Mouse (Mus musculus) induced T-regulatory cell, adult 2 months (primary cell): ENCODE results near the gene Ring1.
"Not testable (repeated sequence)": the region's sequence is repeated elsewhere in the genome, so short reads cannot be mapped to it uniquely, and the experiment has no call there.

ENCODE experiments used
- DNase-seq: peaks from one replicate; pipeline ENCODE4 v3.0.0-alpha.2; 2012; ENCODE audit warnings: low read depth

The Ring1 gene

DNA sequence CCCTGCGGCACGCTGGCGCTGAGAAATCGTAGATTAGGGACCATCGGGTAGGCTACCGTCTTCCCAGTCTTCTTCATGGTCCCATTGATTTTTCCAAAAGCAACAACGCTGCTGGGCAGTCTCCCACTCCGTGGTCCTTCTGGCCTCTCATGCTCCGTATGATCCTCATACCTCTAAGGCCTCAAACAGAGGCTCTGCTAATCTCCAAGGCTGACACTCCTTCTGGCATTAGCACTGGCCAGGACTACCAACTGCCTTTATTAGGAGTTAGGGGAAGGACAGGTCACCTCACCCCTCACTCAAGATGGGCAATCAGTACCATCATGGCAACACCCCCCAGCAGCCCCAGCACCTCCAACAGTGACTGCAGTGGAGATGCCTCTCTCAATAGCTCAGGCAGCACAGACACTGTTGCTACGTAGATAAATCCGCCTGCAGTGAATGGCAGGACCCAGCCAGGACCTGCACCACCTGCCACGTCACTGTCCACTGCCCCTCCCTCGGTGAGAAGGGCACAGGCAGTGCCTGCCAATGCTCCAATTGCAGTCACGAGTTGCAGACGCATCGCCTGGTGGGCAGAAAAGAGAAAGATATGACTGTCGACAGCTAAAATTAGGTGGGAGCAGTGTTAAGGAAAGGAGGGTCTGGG lies 4.1 kb upstream of the Ring1 start:
- no peak for DNase-seq

DNA sequence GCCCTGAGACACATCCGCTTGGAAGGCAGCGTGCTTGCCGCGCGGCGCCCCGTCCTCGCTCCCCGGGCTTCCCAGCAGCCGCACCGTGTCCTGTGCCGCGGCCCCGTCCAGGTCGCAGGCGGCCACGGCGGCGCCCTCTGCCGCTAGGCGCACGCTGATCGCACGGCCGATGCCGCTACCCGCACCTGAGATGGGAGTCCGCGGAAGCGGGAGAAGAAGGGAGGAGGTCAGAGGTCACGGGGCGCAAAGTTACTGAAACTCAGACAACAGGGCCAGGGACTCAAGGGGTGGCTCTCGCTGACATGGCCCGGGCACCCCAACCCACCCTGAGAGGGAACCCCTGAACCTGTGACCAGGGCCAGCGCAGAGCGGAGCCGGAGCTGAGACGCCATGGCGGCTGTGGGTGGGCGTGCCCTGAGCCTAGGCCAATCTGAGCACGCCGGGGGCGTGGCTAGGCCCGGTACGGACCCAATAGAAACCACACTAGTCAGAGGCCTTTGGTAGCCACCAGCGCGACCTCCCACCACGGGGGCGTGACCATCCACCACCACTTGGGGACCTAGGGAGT lies 3.3 kb upstream of the Ring1 start, which contains the start of gene H2-Ke6:
TSS of gene H2-Ke6 (minus strand) at position 405 of the 568 bp plus-strand sequence.
- DNase-seq: peak; percentile 96

DNA sequence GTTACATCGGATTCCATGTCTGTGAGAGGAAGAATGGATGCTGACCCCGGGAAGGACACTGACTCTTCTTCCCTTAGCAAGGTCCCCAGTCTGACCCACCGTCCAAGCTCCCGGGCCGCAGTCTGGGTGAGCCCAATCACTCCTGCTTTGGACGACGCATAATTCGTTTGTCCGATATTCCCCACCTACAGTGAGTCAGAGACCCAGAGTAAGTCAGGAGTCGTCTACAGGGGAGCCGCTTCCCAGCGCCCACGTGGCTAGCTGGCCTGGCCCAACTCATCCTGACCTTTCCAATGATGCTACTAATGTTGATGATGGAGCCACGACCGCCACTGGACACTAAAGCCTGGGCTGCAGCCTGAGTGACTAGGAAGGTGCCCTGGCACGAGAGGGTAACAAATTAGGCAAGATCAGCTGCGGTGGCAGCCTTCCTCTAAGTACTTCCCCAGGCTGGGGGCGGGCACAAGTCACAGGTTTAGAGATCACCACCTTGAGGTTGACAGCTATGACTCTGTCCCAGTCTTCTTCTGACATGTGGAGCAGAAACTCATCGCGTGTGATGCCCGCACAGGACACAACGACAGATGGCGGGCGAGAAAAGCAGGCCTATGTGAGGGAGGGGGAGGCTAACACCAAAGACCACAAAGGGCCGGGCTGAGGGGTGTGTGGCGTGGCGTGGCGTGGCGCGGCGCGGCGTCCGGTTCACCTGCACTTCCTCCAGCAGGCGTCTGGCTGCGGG lies 2.6 kb upstream of the Ring1 start:
- peak; percentile 92 for DNase-seq

DNA sequence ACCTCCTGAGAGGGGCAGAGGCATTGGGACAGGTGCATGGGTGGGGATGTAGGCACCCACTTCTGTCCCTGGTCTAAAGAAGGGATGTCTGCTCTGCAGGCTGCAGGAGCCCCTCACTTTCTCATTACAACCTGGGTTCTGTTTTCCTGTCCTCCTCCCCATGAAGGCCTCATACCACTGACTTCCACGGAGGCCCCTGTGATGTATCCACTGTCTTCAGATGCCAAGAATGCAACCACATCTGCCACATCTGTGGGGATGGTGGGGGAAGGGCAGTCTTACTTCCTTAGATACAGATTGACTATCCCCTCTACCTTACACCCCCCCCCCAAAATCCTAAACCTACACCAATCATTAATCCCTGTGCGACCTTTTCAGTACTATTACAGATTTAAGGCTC lies 1.7 kb upstream of the Ring1 start:
- peak; percentile 55 for DNase-seq

DNA sequence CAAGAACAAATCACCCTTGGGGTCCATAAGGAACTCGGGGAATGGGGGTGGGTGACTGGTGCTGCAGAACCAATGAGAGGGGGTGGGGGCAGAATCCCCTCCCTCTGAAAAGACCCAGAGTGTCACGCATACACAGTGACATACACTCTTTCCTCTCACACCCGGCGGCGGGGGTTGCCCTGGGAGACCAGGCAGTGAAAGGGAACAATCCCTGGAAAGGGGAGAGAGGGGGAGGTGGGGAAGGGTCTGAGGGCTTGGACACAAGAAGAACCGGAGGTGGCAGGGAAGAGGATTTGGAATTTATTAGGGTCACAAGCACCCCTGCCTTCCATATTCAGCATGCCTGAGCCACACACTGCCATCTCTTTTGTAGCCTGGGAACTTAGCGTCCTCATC lies 1.3 kb upstream of the Ring1 start:
- DNase-seq: no peak

DNA sequence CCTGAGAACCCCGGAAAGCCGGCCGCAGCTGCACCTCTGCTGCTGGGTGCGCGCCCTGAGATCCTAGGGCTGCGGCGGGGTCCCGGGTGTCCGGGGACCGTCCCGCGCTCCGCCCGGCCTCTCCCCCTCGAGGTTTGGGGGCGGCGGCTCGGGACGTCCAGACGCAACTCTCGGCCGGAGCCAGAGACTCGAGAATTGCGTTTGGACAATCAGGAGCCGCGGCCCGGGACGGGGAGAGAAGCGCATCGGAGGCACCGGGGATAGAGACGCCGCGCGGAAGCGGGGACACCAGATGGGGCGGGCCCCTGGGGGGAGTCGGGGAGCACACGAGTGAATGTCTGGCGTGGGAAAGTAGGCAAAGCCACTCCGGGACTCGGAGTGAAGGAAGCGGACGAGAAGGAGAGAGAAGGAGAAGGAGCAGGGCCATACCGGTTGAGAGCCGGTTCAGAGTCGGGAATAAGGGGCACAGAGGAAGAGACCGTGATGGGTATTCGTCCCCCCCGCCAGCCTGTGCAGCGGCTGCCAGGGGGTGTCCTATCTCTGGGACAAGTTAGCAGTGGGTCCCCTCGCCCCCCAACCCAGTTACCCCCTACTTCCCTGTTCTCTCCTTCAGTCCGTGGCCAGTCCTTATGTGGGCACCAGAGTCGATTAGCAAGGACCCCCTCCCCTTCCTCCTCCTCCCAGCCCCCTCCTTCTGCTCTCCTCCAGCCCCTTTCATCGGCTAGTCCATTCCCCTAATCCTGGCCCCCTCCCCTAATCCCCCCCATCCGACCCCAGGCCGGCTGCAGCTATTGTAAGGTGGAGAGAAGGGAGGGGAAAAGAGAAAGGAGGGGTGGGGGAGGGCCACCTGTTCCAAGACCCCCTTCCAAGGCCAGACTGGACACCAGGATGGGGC lies 628 bp upstream of the Ring1 start:
- no peak for DNase-seq

DNA sequence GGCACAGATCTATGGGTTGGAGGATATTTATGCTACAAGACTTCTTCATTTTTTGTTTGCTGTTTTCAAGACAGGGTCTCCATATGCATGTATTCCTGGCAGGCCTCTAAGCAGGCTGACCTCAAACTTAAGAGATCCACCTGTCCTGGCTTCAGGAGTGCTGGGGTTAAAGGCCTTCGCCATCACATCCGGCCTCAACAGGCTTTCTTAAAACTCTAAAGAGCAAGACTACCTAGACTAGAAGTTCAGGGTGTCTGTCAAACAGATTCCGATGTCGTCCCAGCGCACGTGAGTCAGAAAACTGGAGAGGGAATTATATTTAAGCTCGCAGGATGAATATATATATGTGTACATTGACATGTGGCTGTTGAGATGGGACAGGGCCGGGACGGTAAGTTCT lies 802 bp downstream of the Ring1 start:
- DNase-seq: no peak

DNA sequence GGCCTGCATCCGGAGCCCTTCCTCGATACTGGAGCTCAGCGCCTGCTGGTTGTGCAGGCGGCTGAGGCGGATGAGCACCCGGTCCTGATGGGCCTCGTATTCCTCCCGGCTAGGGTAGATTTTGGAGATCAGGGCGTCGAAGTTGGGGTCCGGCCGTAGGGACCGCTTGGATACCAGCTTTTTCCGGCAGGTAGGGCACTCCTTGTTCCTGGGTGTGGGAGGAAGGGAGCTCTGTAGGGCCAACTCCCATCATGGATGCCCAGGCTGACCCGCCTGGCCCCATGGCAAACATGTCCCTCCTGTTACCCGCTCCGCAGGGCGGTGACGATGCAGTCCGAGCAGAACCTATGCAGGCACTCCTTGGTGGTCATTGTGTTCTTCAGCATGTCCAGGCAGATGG lies 1.5 kb downstream of the Ring1 start:
- DNase-seq: no peak

DNA sequence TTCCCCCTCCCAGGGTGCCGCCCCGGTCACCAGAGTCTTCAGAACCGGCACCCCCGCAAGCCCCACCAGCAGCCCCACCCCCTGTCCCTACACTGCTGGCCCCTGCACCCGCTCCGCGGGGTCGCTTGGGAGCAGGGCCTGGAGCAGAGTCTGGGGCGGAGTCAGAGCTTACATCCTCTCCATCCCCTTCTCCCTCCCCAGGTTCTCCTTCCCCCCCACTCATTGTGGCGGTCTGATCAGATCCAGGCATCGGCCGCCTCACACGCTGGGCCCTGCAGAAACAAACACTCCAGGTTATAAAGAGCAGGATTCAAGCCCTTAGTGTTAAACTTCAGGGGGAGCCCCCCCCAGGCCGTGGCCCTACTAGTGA lies 2.1 kb downstream of the Ring1 start:
- DNase-seq: no peak

DNA sequence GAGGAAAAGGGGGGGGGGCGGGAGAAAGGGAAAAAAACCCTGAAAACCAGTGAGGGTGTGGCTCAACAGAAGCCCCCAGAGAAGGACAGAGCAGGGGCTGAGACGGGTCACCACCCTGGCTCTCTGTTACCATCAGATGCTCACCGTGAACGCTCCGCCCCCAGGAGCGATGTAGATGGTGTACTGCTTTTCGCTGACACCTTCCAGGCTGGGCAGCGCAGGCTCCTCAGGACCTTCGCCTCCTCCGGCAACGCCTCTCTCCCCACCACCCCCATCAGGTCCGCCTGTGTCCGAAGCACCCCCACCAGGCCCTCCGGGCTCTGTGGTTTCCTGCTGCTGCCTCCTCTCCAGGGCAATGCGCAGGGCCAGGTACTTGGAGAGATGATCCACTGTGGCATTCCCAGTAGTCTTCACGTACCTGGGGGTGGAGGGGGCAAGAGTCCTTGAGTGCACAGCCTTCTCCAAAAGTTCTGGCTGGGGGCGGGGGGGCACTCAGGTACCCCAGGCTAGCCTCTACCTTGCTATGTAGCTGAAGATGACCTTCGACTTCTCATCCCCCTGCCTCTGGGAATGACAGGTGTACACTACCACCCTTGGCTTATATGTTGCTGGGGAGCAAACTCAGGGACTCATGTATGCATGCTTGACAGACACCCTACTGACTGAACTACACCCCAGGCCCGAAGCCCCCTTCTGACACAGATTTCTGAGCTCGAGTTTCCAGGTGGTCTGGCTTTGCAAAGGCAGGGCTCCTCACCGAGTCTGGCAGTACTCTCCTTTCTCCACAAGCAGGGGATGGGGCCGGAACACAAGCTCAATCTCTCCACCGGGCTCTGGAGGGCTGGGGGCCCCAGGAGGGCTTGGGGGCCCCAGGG lies 2.7 kb downstream of the Ring1 start:
- no peak for DNase-seq

DNA sequence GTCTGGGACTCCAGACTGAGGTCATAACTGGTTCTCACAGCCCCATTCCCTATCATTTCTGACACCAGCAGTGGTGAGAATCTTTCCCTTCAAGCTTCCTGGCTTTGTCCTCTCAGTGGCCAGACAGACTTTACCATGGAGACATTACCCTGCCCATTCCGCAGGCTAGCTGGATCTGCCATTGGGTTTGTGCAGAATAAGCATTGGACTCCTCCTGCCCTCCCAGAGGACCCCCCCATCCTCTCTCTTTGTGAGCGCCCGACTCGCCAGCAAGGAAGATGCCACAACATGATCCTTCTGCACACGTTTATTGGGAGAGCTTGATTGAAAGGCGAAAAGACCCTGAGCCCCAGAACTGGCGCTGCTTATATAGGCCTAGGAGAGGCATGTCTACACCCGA lies 11.0 kb downstream of the Ring1 start:
- no peak for DNase-seq

DNA sequence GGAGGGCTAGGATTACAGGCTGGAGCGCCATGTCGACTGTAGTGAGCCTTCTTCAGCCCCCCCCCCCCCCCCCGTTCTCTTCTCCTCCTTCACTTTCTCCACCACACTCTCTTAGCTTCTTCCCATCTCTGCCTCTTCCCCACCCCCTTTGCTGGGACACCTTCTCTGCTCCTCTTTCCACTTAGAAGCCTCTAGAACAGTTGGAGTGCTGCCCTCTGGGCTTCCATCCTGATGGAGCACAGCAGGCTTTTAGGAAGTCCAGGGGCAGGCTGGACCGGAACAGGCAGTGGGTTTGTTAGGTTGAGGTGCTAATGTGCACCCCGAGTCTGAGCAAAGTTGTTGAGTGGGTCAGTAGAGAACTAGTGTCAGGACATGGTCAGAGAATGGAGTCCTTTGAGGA lies 14.3 kb downstream of the Ring1 start:
- no peak for DNase-seq

DNA sequence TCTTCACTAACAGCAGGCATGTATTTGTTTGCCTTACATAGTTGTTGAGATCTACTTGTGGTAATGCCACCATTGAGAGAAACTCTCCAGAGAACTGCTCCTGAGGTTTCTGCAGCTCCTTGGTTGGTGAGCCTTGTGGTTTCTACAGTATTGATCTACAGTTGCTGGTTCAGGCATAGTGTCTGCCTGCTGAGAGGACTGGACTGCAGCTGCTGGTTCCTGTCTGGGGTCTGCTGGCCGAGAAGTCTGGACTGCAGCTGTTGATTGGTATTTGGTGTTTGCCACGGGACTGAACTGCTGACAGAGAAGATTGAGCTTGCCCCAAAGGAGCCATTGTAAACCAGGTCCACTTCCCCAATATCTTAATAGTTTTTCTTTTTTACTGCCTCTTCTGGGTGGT lies 17.9 kb downstream of the Ring1 start:
- no peak for DNase-seq

DNA sequence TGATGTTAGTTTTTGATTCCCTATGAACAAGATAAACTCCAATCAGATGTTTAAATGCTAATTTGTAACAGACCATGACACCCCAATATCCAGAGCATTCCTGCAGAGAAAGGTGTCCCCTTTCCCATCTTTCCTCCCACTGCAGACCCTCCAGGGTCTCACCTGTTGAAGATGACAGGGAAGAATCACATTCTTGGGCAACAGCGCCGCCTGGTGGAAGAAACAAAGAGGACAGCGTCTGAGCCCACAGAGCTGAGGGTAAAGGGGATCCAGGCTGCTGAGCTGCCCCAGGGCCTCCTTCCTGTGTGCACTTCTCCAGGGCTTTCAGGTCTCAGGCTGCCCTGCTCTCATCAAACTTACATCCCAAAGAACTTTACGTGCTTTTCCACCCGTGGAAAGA lies 21.1 kb downstream of the Ring1 start:
- peak; percentile 86 for DNase-seq

DNA sequence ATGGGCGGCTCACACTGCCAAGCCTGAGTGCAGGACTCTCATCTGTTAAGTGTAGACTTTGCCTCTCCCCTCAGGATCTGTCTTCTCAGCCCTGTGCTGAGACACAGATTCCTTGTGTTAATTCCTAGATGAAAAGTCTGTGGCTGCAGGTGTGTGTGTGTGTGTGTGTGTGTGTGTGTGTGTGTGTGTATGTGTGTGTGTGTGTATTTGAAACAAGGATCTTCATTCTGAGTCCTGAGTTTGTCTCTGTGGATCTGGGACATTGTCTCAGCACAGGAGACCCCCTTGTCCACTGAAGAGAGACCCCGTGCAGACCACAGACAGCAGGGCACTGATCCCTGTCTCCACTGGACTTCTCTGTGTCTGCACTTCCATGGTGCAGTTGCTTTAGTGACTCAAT lies 23.7 kb downstream of the Ring1 start:
- not testable (repeated sequence) for DNase-seq

DNA sequence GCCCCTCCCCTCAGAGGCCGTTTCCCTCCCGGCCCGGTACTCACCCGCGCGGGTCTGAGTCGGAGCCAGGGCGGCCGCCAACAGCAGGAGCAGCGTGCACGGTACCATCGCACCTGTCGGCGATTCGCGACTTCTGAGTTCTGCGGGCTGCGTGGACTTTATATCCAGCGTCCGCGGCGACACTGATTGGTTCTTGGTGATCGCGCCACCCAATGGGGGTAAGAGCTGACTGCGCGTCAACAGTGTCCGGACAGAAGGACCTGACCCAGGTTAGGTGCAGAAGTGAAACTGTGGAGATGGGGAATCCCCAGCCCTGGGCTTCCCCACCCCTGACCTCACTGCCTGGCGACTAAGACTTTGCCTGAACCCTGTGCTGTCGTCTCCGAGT lies 24.3 kb downstream of the Ring1 start, which contains the start of gene H2-K1:
TSS of gene H2-K1 (minus strand) at position 198 of the 388 bp plus-strand sequence.
- DNase-seq: peak; percentile 99

DNA sequence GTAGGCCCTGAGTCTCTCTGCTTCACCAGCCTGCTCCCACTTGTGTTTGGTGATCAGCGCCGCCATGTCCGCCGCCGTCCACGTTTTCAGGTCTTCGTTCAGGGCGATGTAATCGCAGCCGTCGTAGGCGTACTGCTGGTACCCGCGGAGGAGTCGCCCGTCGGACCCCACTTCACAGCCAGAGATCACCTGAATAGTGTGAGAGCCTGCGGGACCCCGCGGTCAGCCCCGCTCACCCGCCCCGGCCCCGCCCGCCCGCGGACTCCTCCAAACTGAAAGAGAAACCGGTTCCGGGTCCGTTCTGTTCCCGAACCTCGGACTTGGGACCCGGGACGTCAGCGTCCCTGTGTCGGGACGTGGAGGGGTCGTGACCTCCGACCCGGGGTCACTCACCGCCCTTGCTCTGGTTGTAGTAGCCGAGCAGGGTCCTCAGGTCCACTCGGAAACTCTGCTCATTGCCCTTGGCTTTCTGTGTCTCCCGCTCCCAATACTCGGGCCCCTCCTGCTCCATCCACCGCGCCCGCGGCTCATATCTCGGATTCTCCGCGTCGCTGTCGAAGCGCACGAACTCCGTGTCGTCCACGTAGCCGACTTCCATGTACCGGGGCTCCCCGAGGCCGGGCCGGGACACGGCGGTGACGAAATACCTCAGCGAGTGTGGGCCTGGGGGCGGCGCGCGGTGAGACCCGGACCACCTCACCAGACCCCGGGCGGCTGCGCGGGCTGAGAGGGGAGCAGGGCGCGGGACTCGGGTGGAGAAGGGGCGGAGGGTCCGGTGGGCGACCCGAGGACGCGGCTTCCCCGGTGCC lies 24.9 kb downstream of the Ring1 start:
- DNase-seq: peak; percentile 69

DNA sequence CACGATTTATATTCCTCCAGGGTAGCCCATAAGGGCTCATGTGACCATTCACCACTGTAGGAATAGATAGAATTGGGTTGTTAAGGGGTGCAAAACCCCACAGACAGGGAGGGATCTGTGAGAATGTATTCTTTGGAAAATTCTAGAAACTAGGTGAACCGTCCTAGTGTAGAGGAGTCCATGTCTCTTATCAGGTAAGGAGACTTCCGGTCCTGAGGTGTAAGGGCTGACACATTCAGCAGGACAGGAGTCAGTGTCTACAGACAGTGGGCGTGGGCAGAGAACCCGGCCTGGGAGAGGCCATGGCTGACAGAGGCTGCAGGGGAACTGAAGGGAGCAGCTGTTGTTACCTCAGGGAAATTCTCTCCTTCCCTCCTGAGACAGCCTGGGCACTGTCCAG lies 25.8 kb downstream of the Ring1 start:
- DNase-seq: peak; percentile 75

DNA sequence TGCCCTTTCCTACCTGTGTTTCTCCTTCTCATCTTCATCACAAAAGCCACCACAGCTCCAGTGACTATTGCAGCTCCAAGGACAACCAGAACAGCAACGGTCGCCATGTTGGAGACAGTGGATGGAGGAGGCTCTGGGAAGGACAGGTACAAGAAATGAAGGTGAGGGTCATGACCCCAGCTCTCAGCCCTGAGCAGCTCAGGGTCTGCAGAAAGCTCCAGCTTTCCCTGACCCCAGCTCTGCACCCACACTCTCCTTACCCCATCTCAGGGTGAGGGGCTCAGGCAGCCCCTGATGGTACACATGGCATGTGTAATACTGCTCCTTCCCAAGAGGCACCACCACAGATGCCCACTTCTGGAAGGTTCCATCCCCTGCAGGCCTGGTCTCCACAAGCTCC lies 27.5 kb downstream of the Ring1 start:
- not testable (repeated sequence) for DNase-seq

DNA sequence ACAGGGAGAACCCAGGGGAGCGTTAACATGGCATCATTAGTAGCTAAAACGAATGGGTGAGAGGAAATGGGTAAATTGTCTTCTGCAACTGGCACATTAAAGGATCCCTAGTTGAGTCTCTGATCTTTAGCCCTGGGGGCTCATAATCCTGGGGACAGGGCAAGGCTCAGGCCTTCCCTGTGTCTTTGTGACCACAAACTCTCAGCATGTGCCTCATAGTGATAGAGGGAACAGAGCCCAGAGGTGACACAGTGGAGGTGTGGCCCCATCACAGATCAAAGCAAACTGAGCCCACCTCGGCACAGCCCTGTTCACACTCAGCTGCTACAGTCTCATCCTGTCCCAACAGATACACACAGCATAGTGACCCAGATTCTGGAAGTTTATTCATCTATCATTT lies 28.8 kb downstream of the Ring1 start:
- peak; percentile 52 for DNase-seq

DNA sequence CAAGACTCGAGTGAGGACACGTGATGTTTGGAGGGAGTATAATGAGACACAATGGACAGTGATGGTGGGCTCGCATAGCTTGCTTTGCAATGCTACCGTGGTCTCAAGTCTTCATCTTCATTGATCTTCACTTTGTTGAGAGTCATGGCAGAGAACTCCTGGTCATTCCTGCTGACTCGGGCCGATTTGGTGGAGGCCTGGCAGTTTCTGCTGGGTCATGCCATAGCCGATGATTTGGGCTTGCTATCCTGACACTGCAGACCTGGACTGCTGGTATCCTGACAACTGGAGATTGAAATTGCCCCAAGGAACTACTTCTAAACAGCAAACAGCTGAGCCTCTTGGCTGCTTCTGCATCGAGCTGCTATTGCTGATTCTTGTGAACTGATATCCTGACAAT lies 29.5 kb downstream of the Ring1 start:
- DNase-seq: peak; percentile 43
